Mouse (Mus musculus) kidney, postnatal 0 days (tissue): ENCODE measurements around the gene Zcwpw1. TPM values are rescaled to one million over a fixed set of nuclear protein-coding genes. Genes with fewer than 3 reads are reported as not detected.
A peak's percentile ranks its signal among the peaks of the same experiment; 100 is the strongest.

Experiments
- ATAC-seq: fragments of 200-750 bp; cut with Nextera tagmentation; replicated peaks from 2 replicates; pipeline ENCODE4 v1.8.0; 2017; ENCODE audit warnings: low read depth, moderate number of reproducible peaks, moderate TSS enrichment, moderate library complexity; ENCODE audit not compliant: low FRiP score
- DNase-seq: peaks from one replicate; pipeline ENCODE4 v3.0.0-alpha.2; 2016; ENCODE audit warnings: low spot score
- H3K27ac ChIP-seq: fragments of 300-500 bp; sonication (generic); 2 replicates; pipeline ENCODE4 v1.5.1; 2014; ENCODE audit warnings: mild to moderate bottlenecking
- H3K27me3 ChIP-seq: fragments of 300-500 bp; sonication (generic); 2 replicates; pipeline ENCODE4 v1.6.1; 2014; ENCODE audit warnings: low read length, mixed read lengths; ENCODE audit not compliant: insufficient read depth
- H3K36me3 ChIP-seq: fragments of 300-500 bp; sonication (generic); 2 replicates; pipeline ENCODE4 v1.6.1; 2014; ENCODE audit warnings: low read length, mixed read lengths; ENCODE audit not compliant: insufficient read depth
- H3K4me1 ChIP-seq: fragments of 300-500 bp; sonication (generic); replicated peaks from 2 replicates; pipeline ENCODE4 v1.6.1; 2014; ENCODE audit warnings: antibody characterized with exemption, low read length, mixed read lengths; ENCODE audit not compliant: insufficient read depth
- H3K4me2 ChIP-seq: fragments of 300-500 bp; sonication (generic); 2 replicates; pipeline ENCODE4 v1.6.1; 2014; ENCODE audit warnings: mild to moderate bottlenecking, low read length, moderate library complexity, mixed read lengths
- H3K4me3 ChIP-seq: fragments of 300-500 bp; sonication (generic); replicated peaks from 2 replicates; pipeline ENCODE4 v1.5.1; 2014; ENCODE audit warnings: low read depth, low read length
- H3K9ac ChIP-seq: fragments of 300-500 bp; sonication (generic); 2 replicates; pipeline ENCODE4 v1.6.1; 2014; ENCODE audit warnings: low read depth, low read length
- H3K9me3 ChIP-seq: fragments of 300-500 bp; sonication (generic); replicated peaks from 2 replicates; pipeline ENCODE4 v1.6.1; 2016; ENCODE audit warnings: low read length, inconsistent platforms, mixed read lengths
- CTCF ChIP-seq: IDR thresholded peaks from 2 replicates; pipeline ENCODE4 v1.5.1; 2016; ENCODE audit warnings: antibody characterized with exemption, low read depth, mild to moderate bottlenecking, moderate library complexity
- WGBS: fragments of 180-500 bp; shearing (Covaris S2); extraction: QIAGEN DNeasy Blood & Tissue Kit; methylation state at CpG from one replicate; pipeline ENCODE4 v1.1.7; 2014; 5-methylcytosine and 5-hydroxymethylcytosine counted together
- polyA plus RNA-seq: library from polyadenylated mRNA; unstranded; fragments of >200 nt; fragmentation: Nextera tagmentation; extraction: Ambion mirVana; gene quantifications from 2 replicates; pipeline ENCODE4 v1.2.1, GENCODE M21; 2015

Zcwpw1 gene
- polyA plus RNA-seq, 1 experiment from 2014 or later, result 14.5 TPM

GRCm38 (mm10) chr5:137742836-137743235, 44.8 kb upstream of the Zcwpw1 start:
- no peak for ATAC-seq
- DNase-seq, result no peak
- H3K4me3 ChIP-seq, result no peak overlapping the region
- no peaks in the 10 kb centered on the region for H3K36me3 ChIP-seq
- no peak overlapping the region for H3K9ac ChIP-seq
- WGBS, result 90% methylated on average over 6 of the region's 6 CpGs
- H3K27ac ChIP-seq, result no peak overlapping the region
- H3K4me1 ChIP-seq, result peaks cover 10% of the 10 kb centered on the region; the same call in 1 of the 2 replicates
- TF ChIP-seq CTCF, result no peak
- H3K4me2 ChIP-seq, result no peak overlapping the region
- H3K27me3 ChIP-seq, result no peaks in the 10 kb centered on the region
- H3K9me3 ChIP-seq, result no peaks in the 10 kb centered on the region

DNA sequence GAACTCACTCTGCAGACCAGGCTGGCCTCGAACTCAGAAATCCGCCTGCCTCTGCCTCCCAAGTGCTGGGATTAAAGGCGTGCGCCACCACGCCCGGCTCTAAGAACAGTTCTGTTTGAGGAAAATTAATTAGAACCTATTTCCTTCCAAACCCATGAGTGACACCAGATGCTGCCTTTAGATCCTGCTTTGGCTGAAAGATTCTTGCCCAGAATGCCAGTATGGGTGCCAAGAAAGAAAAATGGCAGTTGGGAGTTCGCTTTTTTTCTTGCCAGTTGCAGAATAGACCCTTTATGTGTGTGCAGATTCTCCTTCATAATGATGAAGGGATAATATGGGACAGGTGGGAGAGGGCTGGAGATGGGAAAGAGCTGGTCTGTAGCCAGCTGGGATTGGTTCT, 43.4 kb upstream of the Zcwpw1 start:
- Histone ChIP-seq H3K36me3 (no peaks in the 10 kb centered on the region), H3K9ac (no peak overlapping the region), H3K27me3 (no peaks in the 10 kb centered on the region), H3K9me3 (no peaks in the 10 kb centered on the region), H3K4me3 (no peak overlapping the region), H3K4me1 (peaks cover 15% of the 10 kb centered on the region), H3K27ac (no peak overlapping the region), H3K4me2 (no peak overlapping the region)
- TF ChIP-seq CTCF, result no peak
- DNase-seq (no peak), ATAC-seq (no peak)
- WGBS, result 90% methylated on average over 6 of the region's 7 CpGs

GRCm38 (mm10) chr5:137745214-137746171, 42.1 kb upstream of the Zcwpw1 start, which contains the start of gene Tsc22d4:
TSS of gene Tsc22d4 (plus strand) at chr5:137745730.
- 3% methylated on average over 27 of the region's 28 CpGs for WGBS
- ATAC-seq, result peak; percentile 81
- TF ChIP-seq CTCF, result peak; percentile 6; the same call in 1 of the 2 replicates
- peak; percentile 97 for DNase-seq
- no peaks in the 10 kb centered on the region for H3K27me3 ChIP-seq
- peaks cover 14% of the 10 kb centered on the region for H3K4me1 ChIP-seq
- no peaks in the 10 kb centered on the region for H3K9me3 ChIP-seq
- peak within 1 kb of the TSS; percentile 64 for H3K4me3 ChIP-seq
- H3K4me2 ChIP-seq, result peak within 1 kb of the TSS; percentile 99
- H3K9ac ChIP-seq, result peak within 1 kb of the TSS; percentile 77
- H3K36me3 ChIP-seq, result no peaks in the 10 kb centered on the region
- H3K27ac ChIP-seq, result peak within 1 kb of the TSS; percentile 97

DNA sequence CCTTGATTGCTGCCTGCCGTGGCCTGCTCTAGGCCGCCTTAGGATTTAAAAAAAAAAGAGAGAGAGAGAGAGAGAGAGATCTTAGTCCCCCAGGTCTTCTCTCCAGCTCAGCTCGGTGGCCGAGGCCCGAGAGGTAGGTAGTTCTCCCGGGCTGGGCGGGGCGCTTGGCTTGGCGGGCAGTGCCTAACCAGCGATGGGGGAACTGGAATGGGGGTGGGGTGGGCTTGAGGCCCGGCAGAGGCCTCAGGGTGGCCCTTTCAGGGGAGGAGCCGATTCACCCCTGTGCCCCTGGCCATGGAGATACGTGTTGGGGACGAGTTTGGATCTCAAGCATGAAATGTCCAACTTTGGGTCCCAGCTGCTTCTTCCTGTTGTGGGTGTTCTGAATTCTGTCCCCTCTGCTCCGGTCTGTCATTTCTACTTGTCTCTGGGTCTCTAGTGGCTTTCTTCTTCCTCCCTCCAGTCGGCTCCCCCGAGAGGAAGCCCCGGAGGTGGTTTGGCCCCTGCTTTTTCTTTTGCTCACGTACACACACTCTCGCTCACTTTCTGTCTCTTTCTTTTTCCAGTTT, 41.2 kb upstream of the Zcwpw1 start:
- Histone ChIP-seq H3K27me3 (no peaks in the 10 kb centered on the region), H3K4me3 (peak overlapping the region; percentile 64), H3K9me3 (no peaks in the 10 kb centered on the region), H3K27ac (peak overlapping the region; percentile 97), H3K9ac (peak overlapping the region; percentile 77), H3K4me2 (peak overlapping the region; percentile 99), H3K36me3 (peaks cover 3% of the 10 kb centered on the region), H3K4me1 (peaks cover 13% of the 10 kb centered on the region)
- WGBS, result under 1% methylated on average over 20 of the region's 20 CpGs
- TF ChIP-seq CTCF, result no peak
- ATAC-seq (peak; percentile 9; the same call in 1 of the 2 replicates), DNase-seq (peak; percentile 73)

DNA sequence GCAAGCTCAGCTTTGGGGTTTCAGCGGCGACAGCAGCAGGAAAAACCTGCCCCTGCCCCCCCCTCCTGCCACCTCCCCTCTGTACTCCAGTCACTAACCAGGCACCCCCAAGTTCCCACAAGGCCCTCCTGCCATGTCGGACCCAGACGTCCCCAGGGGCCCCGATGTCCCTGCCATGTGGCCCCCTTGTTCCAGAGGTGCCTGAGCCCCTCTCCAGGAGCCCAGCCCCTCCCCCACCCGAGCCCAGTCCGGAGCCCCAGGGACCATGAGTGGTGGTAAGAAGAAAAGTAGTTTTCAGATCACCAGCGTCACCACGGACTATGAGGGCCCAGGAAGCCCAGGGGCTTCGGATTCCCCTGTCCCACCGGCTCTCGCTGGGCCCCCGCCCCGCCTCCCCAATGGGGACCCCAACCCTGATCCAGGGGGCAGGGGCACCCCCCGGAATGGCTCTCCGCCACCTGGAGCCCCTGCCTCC, 40.7 kb upstream of the Zcwpw1 start:
- 1% methylated on average over 16 of the region's 16 CpGs for WGBS
- TF ChIP-seq CTCF, result no peak
- ATAC-seq, result no peak
- Histone ChIP-seq H3K27me3 (no peaks in the 10 kb centered on the region), H3K4me3 (peak overlapping the region; percentile 64), H3K9me3 (no peaks in the 10 kb centered on the region), H3K27ac (peak overlapping the region; percentile 97), H3K4me1 (peaks cover 13% of the 10 kb centered on the region), H3K36me3 (peaks cover 8% of the 10 kb centered on the region), H3K9ac (peak overlapping the region; percentile 77), H3K4me2 (peak overlapping the region; percentile 99)
- no peak for DNase-seq

DNA sequence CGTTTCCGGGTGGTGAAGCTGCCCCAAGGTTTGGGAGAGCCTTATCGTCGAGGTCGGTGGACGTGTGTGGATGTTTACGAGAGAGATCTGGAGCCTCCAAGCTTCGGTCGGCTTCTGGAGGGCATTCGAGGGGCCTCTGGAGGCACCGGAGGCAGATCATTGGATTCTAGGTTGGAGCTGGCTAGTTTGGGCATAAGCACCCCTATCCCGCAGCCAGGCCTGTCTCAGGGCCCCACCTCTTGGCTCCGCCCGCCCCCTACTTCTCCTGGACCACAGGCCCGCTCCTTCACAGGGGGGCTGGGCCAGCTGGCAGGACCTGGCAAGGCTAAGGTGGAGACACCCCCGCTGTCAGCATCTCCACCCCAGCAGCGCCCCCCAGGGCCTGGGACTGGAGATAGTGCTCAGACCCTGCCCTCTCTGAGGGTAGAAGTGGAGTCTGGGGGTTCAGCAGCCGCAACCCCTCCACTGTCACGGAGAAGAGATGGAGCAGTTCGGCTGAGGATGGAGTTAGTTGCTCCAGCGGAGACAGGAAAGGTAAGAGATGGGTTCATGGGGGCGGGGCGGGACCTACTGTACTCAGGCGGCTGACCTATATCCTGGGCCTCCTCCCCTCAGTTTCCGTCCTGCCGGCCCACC, 40.2 kb upstream of the Zcwpw1 start:
- DNase-seq (peak; percentile 14), ATAC-seq (no peak)
- peak overlapping the region; percentile 99 for H3K4me2 ChIP-seq
- no peaks in the 10 kb centered on the region for H3K27me3 ChIP-seq
- TF ChIP-seq CTCF, result no peak
- peaks cover 13% of the 10 kb centered on the region for H3K4me1 ChIP-seq
- WGBS, result 2% methylated on average over 26 of the region's 26 CpGs
- peak overlapping the region; percentile 77 for H3K9ac ChIP-seq
- peak overlapping the region; percentile 97 for H3K27ac ChIP-seq
- peaks cover 10% of the 10 kb centered on the region for H3K36me3 ChIP-seq
- no peaks in the 10 kb centered on the region for H3K9me3 ChIP-seq
- peak overlapping the region; percentile 64 for H3K4me3 ChIP-seq
